In genomic region chr11:69072234-69072633, GRCm38 (mm10) we compare ENCODE assay signal across 8 mouse cellular contexts. TPM values are rescaled to one million over a fixed set of nuclear protein-coding genes. Genes with fewer than 3 reads are reported as not detected.
DNase-seq lines count a peak whose midpoint lies in the region; ATAC-seq lines count a peak whose summit lies in the region.

No protein-coding gene starts in this region.

- H3K27ac ChIP-seq in limb, embryonic 15.5 days = peak overlapping the region; percentile 94
- H3K27ac ChIP-seq in stomach, embryonic 16.5 days (ENCODE audit: low read length) = peak overlapping the region; percentile 84

- H3K36me3 ChIP-seq in megakaryocyte, embryonic 14.5 days (replicated peaks; ENCODE audit: low read length) = no peaks in the 10 kb centered on the region
- no peaks in the 10 kb centered on the region for H3K36me3 ChIP-seq in limb, embryonic 15.5 days
- no peaks in the 10 kb centered on the region for H3K36me3 ChIP-seq in stomach, embryonic 16.5 days (ENCODE audit: control insufficient read depth, insufficient read depth, low read length)

- H3K4me3 ChIP-seq in megakaryocyte, embryonic 14.5 days (replicated peaks) = peak overlapping the region; percentile 88
- no peak overlapping the region; the same call in 1 of the 2 replicates for H3K4me3 ChIP-seq in limb, embryonic 15.5 days
- peak overlapping the region; percentile 38 for H3K4me3 ChIP-seq in stomach, embryonic 16.5 days (replicated peaks; ENCODE audit: low read length)

- no peak overlapping the region for H3K9ac ChIP-seq in limb, embryonic 15.5 days
- H3K9ac ChIP-seq in stomach, embryonic 16.5 days (ENCODE audit: low read length) = peak overlapping the region; percentile 69

- no peaks in the 10 kb centered on the region for H3K27me3 ChIP-seq in megakaryocyte, embryonic 14.5 days (replicated peaks)
- H3K27me3 ChIP-seq in limb, embryonic 15.5 days = no peaks in the 10 kb centered on the region
- H3K27me3 ChIP-seq in stomach, embryonic 16.5 days (ENCODE audit: control insufficient read depth, insufficient read depth, low read length) = no peaks in the 10 kb centered on the region

- peak overlapping the region; percentile 45 for H3K4me2 ChIP-seq in limb, embryonic 15.5 days
- H3K4me2 ChIP-seq in stomach, embryonic 16.5 days (ENCODE audit: low read depth, low read length) = peak overlapping the region; percentile 55

- peaks cover 73% of the 10 kb centered on the region for H3K4me1 ChIP-seq in megakaryocyte, embryonic 14.5 days
- H3K4me1 ChIP-seq in limb, embryonic 15.5 days = peaks cover 41% of the 10 kb centered on the region
- H3K4me1 ChIP-seq in stomach, embryonic 16.5 days (ENCODE audit: control insufficient read depth, insufficient read depth, low read length) = peaks cover 33% of the 10 kb centered on the region

- ATAC-seq in megakaryocyte, adult 5-6 weeks (ENCODE audit: poor library complexity, severe bottlenecking) = no peak
- ATAC-seq in limb, embryonic 15.5 days (ENCODE audit: insufficient number of reproducible peaks, low FRiP score, low TSS enrichment, low read depth) = no peak
- ATAC-seq in stomach, embryonic 16.5 days (ENCODE audit: insufficient read depth, low FRiP score) = no peak

- H3K9me3 ChIP-seq in megakaryocyte, embryonic 14.5 days = no peaks in the 10 kb centered on the region
- no peaks in the 10 kb centered on the region for H3K9me3 ChIP-seq in limb, embryonic 15.5 days
- H3K9me3 ChIP-seq in stomach, embryonic 16.5 days (replicated peaks; ENCODE audit: control insufficient read depth, low read length) = no peaks in the 10 kb centered on the region

- peak; percentile 63 for DNase-seq in cerebellum, adult 9-11 months
- DNase-seq in cerebellum, postnatal 10 days = no peak
- no peak for DNase-seq in right cerebral cortex, postnatal 36 days (ENCODE audit: low spot score in 2 of 2)
- DNase-seq in c-Kit-positive CD71-positive TER-119-positive erythroid progenitor cells, embryonic 14.5 days (ENCODE audit: low spot score) = no peak

- 82% methylated on average over 11 of the region's 11 CpGs for WGBS in limb, embryonic 15.5 days
- 81% methylated on average over 11 of the region's 11 CpGs for WGBS in stomach, embryonic 16.5 days

RNA-seq across cellular contexts. Expression of gene Tmem107, which starts 1.6 kb away (rescaled TPM):
- polyA plus RNA-seq in megakaryocyte, embryonic 14.5 days (2012; ENCODE audit: insufficient read depth, low replicate concordance) = 40.2 and 62.0 TPM in 2 replicates
- 13.2 and 15.7 TPM in 2 replicates for total RNA-seq in megakaryocyte, adult 5-6 weeks (2015)
- 11.4 and 26.6 TPM in 2 replicates for total RNA-seq in megakaryocyte, adult 5-6 weeks (2017)
- polyA plus RNA-seq in limb, embryonic 15.5 days (2015; fragmentation: Nextera tagmentation; extraction: Ambion mirVana) = 64.8 and 65.5 TPM in 2 replicates
- polyA plus RNA-seq in stomach, embryonic 16.5 days (2015; fragmentation: Nextera tagmentation; extraction: Ambion mirVana) = 58.2 and 62.1 TPM in 2 replicates

RNA-seq across cellular contexts. Expression of gene Borcs6, which starts 12.7 kb away (rescaled TPM):
- polyA plus RNA-seq in megakaryocyte, embryonic 14.5 days (2012; ENCODE audit: insufficient read depth, low replicate concordance) = 60.9 and 88.1 TPM in 2 replicates
- 18.8 and 20.5 TPM in 2 replicates for total RNA-seq in megakaryocyte, adult 5-6 weeks (2015)
- total RNA-seq in megakaryocyte, adult 5-6 weeks (2017) = 17.7 and 20.2 TPM in 2 replicates
- 12.9 and 13.7 TPM in 2 replicates for polyA plus RNA-seq in limb, embryonic 15.5 days (2015; fragmentation: Nextera tagmentation; extraction: Ambion mirVana)
- 7.2 and 7.8 TPM in 2 replicates for polyA plus RNA-seq in stomach, embryonic 16.5 days (2015; fragmentation: Nextera tagmentation; extraction: Ambion mirVana)

RNA-seq across cellular contexts. Expression of gene Vamp2, which starts 16.1 kb away (rescaled TPM):
- 61.5 and 159 TPM in 2 replicates for polyA plus RNA-seq in megakaryocyte, embryonic 14.5 days (2012; ENCODE audit: insufficient read depth, low replicate concordance)
- 53.9 and 66.6 TPM in 2 replicates for total RNA-seq in megakaryocyte, adult 5-6 weeks (2015)
- 11.2 and 21.8 TPM in 2 replicates for total RNA-seq in megakaryocyte, adult 5-6 weeks (2017)
- 95.0 and 103 TPM in 2 replicates for polyA plus RNA-seq in limb, embryonic 15.5 days (2015; fragmentation: Nextera tagmentation; extraction: Ambion mirVana)
- 79.9 and 88.5 TPM in 2 replicates for polyA plus RNA-seq in stomach, embryonic 16.5 days (2015; fragmentation: Nextera tagmentation; extraction: Ambion mirVana)

RNA-seq across cellular contexts. Expression of gene Per1, which starts 22.8 kb away (rescaled TPM):
- 42.3 and 83.5 TPM in 2 replicates for polyA plus RNA-seq in megakaryocyte, embryonic 14.5 days (2012; ENCODE audit: insufficient read depth, low replicate concordance)
- total RNA-seq in megakaryocyte, adult 5-6 weeks (2015) = 6.7 and 12.5 TPM in 2 replicates
- 7.9 and 8.5 TPM in 2 replicates for total RNA-seq in megakaryocyte, adult 5-6 weeks (2017)
- polyA plus RNA-seq in limb, embryonic 15.5 days (2015; fragmentation: Nextera tagmentation; extraction: Ambion mirVana) = 24.3 and 28.9 TPM in 2 replicates
- 21.8 and 22.3 TPM in 2 replicates for polyA plus RNA-seq in stomach, embryonic 16.5 days (2015; fragmentation: Nextera tagmentation; extraction: Ambion mirVana)

RNA-seq across cellular contexts. Expression of gene Aurkb, which starts 26.8 kb away (rescaled TPM):
- 41.3 and 65.2 TPM in 2 replicates for polyA plus RNA-seq in megakaryocyte, embryonic 14.5 days (2012; ENCODE audit: insufficient read depth, low replicate concordance)
- 105 and 116 TPM in 2 replicates for total RNA-seq in megakaryocyte, adult 5-6 weeks (2015)
- 116 and 125 TPM in 2 replicates for total RNA-seq in megakaryocyte, adult 5-6 weeks (2017)
- 111 and 121 TPM in 2 replicates for polyA plus RNA-seq in limb, embryonic 15.5 days (2015; fragmentation: Nextera tagmentation; extraction: Ambion mirVana)
- 120 and 134 TPM in 2 replicates for polyA plus RNA-seq in stomach, embryonic 16.5 days (2015; fragmentation: Nextera tagmentation; extraction: Ambion mirVana)
